Mouse (Mus musculus): ENCODE data around the gene Eras. TPM values are rescaled to one million over a fixed set of nuclear protein-coding genes. Genes with fewer than 3 reads are reported as not detected.
"Not testable (repeated sequence)": the region's sequence is repeated elsewhere in the genome, so short reads cannot be mapped to it uniquely, and the experiment has no call there.

Eras gene
- polyA plus RNA-seq, 1 experiment from 2014 or later, result not detected

DNA sequence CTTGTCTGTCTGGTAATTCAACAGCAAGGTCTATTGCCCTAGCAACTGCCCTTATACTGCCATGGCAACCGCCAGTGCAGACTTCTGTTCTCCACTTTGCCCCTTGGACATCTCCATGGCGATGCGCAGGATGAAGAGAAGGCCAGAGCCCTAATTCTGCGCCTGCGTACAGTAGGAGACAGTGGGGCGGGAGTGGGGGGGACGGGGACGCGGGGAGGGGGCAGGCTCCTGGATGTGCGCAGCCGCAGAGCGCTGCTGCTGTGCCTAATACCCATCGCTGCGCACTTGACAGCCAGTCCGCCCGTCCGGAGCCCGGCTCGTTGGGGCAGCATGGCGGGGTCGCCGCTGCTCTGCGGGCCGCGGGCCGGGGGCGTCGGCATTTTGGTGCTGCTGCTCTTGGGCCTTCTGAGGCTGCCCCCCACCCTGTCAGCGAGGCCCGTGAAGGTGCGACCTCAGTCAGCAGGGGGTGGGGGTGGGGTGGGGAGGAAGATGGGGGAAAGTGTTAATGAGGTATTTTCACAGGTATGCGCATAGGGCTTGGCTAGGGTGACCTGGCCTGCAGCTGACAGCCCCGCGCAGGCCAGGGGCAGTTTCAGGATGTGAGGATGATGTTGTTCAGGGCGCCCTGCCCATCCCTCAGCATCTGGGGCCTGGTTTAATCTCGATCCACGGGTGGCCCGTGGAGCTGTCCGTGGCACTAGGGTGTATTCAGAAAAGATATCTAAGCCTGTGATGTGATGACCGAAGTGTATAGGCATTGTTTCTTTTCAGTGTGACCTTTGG is 8.6 kb downstream of the Eras start, which contains the start of gene Pcsk1n:
Gene Pcsk1n, plus strand, starts transcription at position 222 of the 783 bp plus-strand sequence.
- H3K9me3 ChIP-seq (ENCODE audit: control insufficient read depth, low read length), result no peaks in the 10 kb centered on the region
- H3K4me1 ChIP-seq (ENCODE audit: control insufficient read depth, insufficient read depth, low read length), result no peaks in the 10 kb centered on the region
- H3K9ac ChIP-seq (ENCODE audit: low read depth, low read length), result no peak within 1 kb of the TSS
- H3K4me2 ChIP-seq (ENCODE audit: low read depth, low read length), result peak within 1 kb of the TSS; percentile 32; the same call in 1 of the 2 replicates
- ATAC-seq, result peak; percentile 44; the same call in 1 of the 2 replicates
- H3K36me3 ChIP-seq (ENCODE audit: control insufficient read depth, insufficient read depth, low read length), result no peaks in the 10 kb centered on the region
- no peak within 1 kb of the TSS for H3K27ac ChIP-seq (ENCODE audit: low read length)
- H3K4me3 ChIP-seq (ENCODE audit: low read length), result 0 out of 2 replicates have a peak within 1 kb of the TSS, but pooled peaks have one; percentile 5
- WGBS, result 15% methylated on average over 29 of the region's 40 CpGs
- H3K27me3 ChIP-seq (replicated peaks; ENCODE audit: control insufficient read depth, insufficient read depth, low read length), result peaks cover 26% of the 10 kb centered on the region

GRCm38 (mm10) chrX:7917960-7918359 is 10.4 kb downstream of the Eras start:
- not testable (repeated sequence) for H3K4me3 ChIP-seq (ENCODE audit: low read length); H3K4me1 ChIP-seq (ENCODE audit: control insufficient read depth, insufficient read depth, low read length); H3K9ac ChIP-seq (ENCODE audit: low read depth, low read length); ATAC-seq; H3K4me2 ChIP-seq (ENCODE audit: low read depth, low read length); H3K36me3 ChIP-seq (ENCODE audit: control insufficient read depth, insufficient read depth, low read length); H3K9me3 ChIP-seq (ENCODE audit: control insufficient read depth, low read length); H3K27ac ChIP-seq (ENCODE audit: low read length)
- peaks cover 15% of the 10 kb centered on the region for H3K27me3 ChIP-seq (replicated peaks; ENCODE audit: control insufficient read depth, insufficient read depth, low read length)
- 66% methylated on average over 6 of the region's 6 CpGs for WGBS

DNA sequence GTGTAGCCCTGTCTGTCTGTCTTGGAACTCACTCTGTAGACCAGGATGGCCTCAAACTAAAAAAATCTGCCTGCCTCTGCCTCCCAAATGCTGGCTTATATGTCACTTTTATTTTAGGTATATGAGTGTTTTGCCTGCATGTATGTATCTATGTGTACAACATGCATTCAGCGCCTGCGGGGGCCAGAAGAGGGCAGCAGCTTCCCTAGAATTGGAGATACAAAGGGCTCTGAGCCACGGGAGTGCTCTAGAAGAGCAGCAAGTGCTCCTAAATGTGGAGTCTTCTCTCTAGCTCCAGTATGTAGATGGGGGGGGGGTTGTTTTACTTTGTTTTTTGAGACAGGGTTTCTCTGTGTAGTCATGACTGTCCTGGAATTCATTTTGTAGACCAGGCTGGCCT is 12.7 kb downstream of the Eras start:
- H3K4me2 ChIP-seq (ENCODE audit: low read depth, low read length); H3K27me3 ChIP-seq (replicated peaks; ENCODE audit: control insufficient read depth, insufficient read depth, low read length); H3K4me3 ChIP-seq (ENCODE audit: low read length); H3K27ac ChIP-seq (ENCODE audit: low read length); ATAC-seq; H3K9ac ChIP-seq (ENCODE audit: low read depth, low read length); H3K36me3 ChIP-seq (ENCODE audit: control insufficient read depth, insufficient read depth, low read length); H3K4me1 ChIP-seq (ENCODE audit: control insufficient read depth, insufficient read depth, low read length); H3K9me3 ChIP-seq (ENCODE audit: control insufficient read depth, low read length): not testable (repeated sequence)
- 29% methylated on average over 3 of the region's 3 CpGs for whole genome bisulfite sequencing

DNA sequence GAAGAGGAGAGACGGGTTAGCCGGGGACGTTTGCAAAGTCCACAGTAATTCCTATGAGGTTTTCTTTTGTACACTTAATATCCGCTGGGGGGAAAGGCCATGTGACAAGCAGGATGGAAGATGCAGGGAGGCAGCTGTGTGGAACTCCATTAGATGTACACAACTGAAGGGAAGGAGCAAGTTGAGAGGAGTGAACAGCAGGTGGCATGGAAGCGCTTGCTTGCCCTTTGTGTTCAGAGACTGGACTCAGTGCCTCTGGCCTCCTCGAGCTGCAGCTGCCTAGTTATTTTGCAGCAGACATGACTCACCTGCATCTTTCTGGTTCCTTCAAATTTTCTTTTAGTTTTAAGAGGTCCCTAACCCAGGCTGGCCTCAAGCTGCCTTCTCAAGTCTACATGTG is 17.9 kb downstream of the Eras start:
- Histone ChIP-seq H3K4me1 (ENCODE audit: control insufficient read depth, insufficient read depth, low read length) (no peaks in the 10 kb centered on the region), H3K9ac (ENCODE audit: low read depth, low read length) (no peak overlapping the region), H3K27ac (ENCODE audit: low read length) (no peak overlapping the region), H3K27me3 (replicated peaks; ENCODE audit: control insufficient read depth, insufficient read depth, low read length) (no peaks in the 10 kb centered on the region), H3K9me3 (ENCODE audit: control insufficient read depth, low read length) (no peaks in the 10 kb centered on the region), H3K4me3 (ENCODE audit: low read length) (no peak overlapping the region), H3K36me3 (ENCODE audit: control insufficient read depth, insufficient read depth, low read length) (no peaks in the 10 kb centered on the region), H3K4me2 (ENCODE audit: low read depth, low read length) (no peak overlapping the region)
- ATAC-seq, result no peak
- WGBS, result 51% methylated on average over 6 of the region's 6 CpGs

DNA sequence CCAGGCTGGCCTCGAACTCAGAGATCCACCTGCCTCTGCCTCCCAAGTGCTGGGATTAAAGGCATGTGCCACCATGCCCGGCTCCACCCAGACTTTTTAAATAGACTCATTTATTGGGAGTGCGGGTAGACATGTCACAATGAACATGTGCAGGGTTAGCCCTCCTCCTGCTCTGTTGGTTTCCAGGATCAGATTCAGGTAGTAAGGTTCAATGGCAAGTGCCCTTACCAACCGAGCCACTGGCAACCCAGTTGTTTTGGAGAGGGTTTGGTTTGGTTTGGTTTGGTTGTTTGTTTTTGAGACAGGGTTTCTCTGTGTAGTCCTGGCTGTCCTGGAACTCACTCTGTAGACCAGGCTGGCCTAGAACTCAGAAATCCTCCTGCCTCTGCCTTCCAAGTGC is 19.2 kb downstream of the Eras start, which contains the start of gene Gm10490:
Gene Gm10490, plus strand, starts transcription at position 301 of the 400 bp plus-strand sequence.
- H3K36me3 ChIP-seq (ENCODE audit: control insufficient read depth, insufficient read depth, low read length); H3K27ac ChIP-seq (ENCODE audit: low read length); ATAC-seq; H3K9ac ChIP-seq (ENCODE audit: low read depth, low read length); H3K4me1 ChIP-seq (ENCODE audit: control insufficient read depth, insufficient read depth, low read length); H3K27me3 ChIP-seq (replicated peaks; ENCODE audit: control insufficient read depth, insufficient read depth, low read length); H3K4me2 ChIP-seq (ENCODE audit: low read depth, low read length); H3K9me3 ChIP-seq (ENCODE audit: control insufficient read depth, low read length); H3K4me3 ChIP-seq (ENCODE audit: low read length): not testable (repeated sequence)
- 84% methylated on average over 3 of the region's 4 CpGs for WGBS

DNA sequence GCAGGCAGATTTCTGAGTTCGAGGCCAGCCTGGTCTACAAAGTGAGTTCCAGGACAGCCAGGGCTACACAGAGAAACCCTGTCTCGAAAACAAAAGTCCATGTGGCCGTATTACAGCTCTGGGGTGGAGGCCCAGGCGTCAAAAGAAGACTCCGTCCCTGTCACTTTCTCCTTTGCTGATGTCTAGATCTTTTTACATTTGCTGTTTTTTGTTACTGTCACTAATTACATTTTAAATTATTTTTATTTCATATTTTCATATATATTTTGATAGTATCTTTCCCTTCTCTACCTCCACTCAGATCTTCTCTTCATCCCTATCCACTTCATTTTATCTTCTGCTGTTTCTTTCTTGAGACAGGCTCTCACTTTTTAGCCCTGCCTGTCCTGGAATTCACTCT is 20.7 kb downstream of the Eras start, which contains the start of gene Gm10491:
Gene Gm10491, minus strand, starts transcription at position 101 of the 400 bp plus-strand sequence.
- Histone ChIP-seq H3K36me3 (ENCODE audit: control insufficient read depth, insufficient read depth, low read length) (no peaks in the 10 kb centered on the region), H3K27me3 (replicated peaks; ENCODE audit: control insufficient read depth, insufficient read depth, low read length) (no peaks in the 10 kb centered on the region), H3K4me3 (ENCODE audit: low read length) (no peak within 1 kb of the TSS), H3K27ac (ENCODE audit: low read length) (no peak within 1 kb of the TSS), H3K9me3 (ENCODE audit: control insufficient read depth, low read length) (no peaks in the 10 kb centered on the region), H3K4me2 (ENCODE audit: low read depth, low read length) (no peak within 1 kb of the TSS), H3K9ac (ENCODE audit: low read depth, low read length) (no peak within 1 kb of the TSS), H3K4me1 (ENCODE audit: control insufficient read depth, insufficient read depth, low read length) (no peaks in the 10 kb centered on the region)
- 87% methylated on average over 5 of the region's 5 CpGs for WGBS
- no peak for ATAC-seq

GRCm38 (mm10) chrX:7904441-7904840 is 24.0 kb downstream of the Eras start:
- ATAC-seq, result no peak
- H3K27me3 ChIP-seq (replicated peaks; ENCODE audit: control insufficient read depth, insufficient read depth, low read length), result no peaks in the 10 kb centered on the region
- H3K27ac ChIP-seq (ENCODE audit: low read length), result no peak overlapping the region
- 92% methylated on average over 5 of the region's 5 CpGs for WGBS
- no peaks in the 10 kb centered on the region for H3K36me3 ChIP-seq (ENCODE audit: control insufficient read depth, insufficient read depth, low read length)
- no peak overlapping the region for H3K9ac ChIP-seq (ENCODE audit: low read depth, low read length)
- no peak overlapping the region for H3K4me3 ChIP-seq (ENCODE audit: low read length)
- no peaks in the 10 kb centered on the region for H3K9me3 ChIP-seq (ENCODE audit: control insufficient read depth, low read length)
- H3K4me2 ChIP-seq (ENCODE audit: low read depth, low read length), result no peak overlapping the region
- no peaks in the 10 kb centered on the region for H3K4me1 ChIP-seq (ENCODE audit: control insufficient read depth, insufficient read depth, low read length)

DNA sequence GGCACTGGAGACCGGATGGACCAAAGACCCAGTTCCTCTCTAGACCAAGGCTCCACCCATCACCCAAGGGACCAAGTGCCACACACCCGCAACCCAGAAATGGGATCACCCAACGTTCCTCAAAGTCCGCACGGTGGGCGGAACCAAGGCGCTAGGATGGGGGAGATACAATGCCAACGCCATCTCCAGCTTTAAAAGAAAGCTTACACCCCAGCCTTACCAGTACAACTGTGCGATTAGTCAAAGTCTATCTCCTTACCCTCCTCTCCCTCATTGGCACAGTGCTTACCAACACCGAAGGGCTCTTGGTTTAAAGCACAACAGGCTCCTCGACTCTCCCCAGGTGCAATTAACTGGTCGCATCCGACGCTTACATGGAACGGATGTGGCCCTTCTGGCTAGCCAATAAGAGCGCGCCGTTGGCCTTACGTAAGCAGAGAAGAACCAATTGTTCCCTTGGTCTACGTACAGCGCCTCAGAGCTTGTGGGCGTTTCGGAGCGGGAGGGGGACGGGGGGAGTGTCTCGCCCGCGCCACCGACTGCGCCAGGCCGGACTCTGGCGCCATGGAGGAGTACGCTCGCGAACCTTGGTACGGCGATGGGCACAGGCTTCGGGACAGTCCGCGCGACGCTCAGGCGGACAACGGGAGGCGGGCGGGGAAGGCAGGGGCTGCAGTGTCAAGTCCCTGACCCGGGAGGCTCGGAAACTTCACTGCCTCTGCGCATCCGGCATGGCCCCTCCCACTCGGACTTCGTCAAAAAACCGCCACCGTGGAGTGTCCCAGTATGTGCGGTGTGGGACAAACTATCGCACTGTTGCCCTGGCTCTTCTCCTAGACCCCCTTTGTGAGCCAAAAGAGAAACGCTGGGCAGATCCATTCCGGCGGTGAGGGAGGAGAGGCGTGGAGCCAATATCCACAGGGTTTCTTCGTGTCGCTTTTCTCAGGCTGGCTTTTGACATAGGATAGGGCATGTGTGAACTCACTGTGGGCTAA is 29.2 kb downstream of the Eras start, which contains the start of the genes Pqbp1 and Timm17b:
Gene Pqbp1, minus strand, starts transcription at position 390 of the 995 bp plus-strand sequence.
Gene Timm17b, plus strand, starts transcription at position 478 of the 995 bp plus-strand sequence.
- H3K9ac ChIP-seq (ENCODE audit: low read depth, low read length), result peak within 1 kb of the TSS; percentile 72
- ATAC-seq, result peak; percentile 100
- no peaks in the 10 kb centered on the region for H3K36me3 ChIP-seq (ENCODE audit: control insufficient read depth, insufficient read depth, low read length)
- no peaks in the 10 kb centered on the region for H3K9me3 ChIP-seq (ENCODE audit: control insufficient read depth, low read length)
- H3K27ac ChIP-seq (ENCODE audit: low read length), result peak within 1 kb of the TSS; percentile 83
- WGBS, result 13% methylated on average over 62 of the region's 62 CpGs
- H3K4me1 ChIP-seq (ENCODE audit: control insufficient read depth, insufficient read depth, low read length), result peaks cover 2% of the 10 kb centered on the region; the same call in 1 of the 2 replicates
- H3K4me2 ChIP-seq (ENCODE audit: low read depth, low read length), result peak within 1 kb of the TSS; percentile 58
- peak within 1 kb of the TSS; percentile 63 for H3K4me3 ChIP-seq (ENCODE audit: low read length)
- H3K27me3 ChIP-seq (replicated peaks; ENCODE audit: control insufficient read depth, insufficient read depth, low read length), result no peaks in the 10 kb centered on the region

DNA sequence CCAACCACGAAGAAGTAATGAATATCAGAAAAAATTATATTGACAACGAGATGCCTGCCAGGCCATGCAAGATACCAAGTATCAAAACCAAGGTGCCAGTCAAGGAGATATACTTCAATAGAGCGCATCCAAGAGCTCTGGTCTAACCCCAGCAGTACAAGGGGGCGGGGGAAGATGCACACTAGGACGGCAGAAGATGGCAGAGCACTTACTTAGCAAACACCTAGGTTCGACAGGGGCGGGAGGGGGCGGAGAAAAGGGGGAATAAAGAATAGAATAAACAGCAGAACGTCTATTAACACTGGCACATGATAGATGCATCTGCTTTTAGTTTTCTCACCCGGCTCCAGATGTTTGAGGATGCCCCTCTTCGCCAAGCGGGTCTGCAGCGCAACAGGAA is 30.2 kb downstream of the Eras start:
- Histone ChIP-seq H3K4me3 (ENCODE audit: low read length) (peak overlapping the region; percentile 63), H3K4me1 (ENCODE audit: control insufficient read depth, insufficient read depth, low read length) (peaks cover 2% of the 10 kb centered on the region; the same call in 1 of the 2 replicates), H3K4me2 (ENCODE audit: low read depth, low read length) (peak overlapping the region; percentile 55), H3K9me3 (ENCODE audit: control insufficient read depth, low read length) (no peaks in the 10 kb centered on the region), H3K36me3 (ENCODE audit: control insufficient read depth, insufficient read depth, low read length) (no peaks in the 10 kb centered on the region), H3K9ac (ENCODE audit: low read depth, low read length) (peak overlapping the region; percentile 65), H3K27ac (ENCODE audit: low read length) (no peak overlapping the region), H3K27me3 (replicated peaks; ENCODE audit: control insufficient read depth, insufficient read depth, low read length) (no peaks in the 10 kb centered on the region)
- 27% methylated on average over 13 of the region's 13 CpGs for WGBS
- ATAC-seq, result no peak
